Mouse (Mus musculus) kidney, postnatal 10 days (tissue): ENCODE results near the gene 4930455H04Rik.

Experiments
- DNase-seq: peaks from one replicate; pipeline ENCODE4 v3.0.0; 2021; ENCODE audit warnings: mixed read lengths

4930455H04Rik gene

DNA sequence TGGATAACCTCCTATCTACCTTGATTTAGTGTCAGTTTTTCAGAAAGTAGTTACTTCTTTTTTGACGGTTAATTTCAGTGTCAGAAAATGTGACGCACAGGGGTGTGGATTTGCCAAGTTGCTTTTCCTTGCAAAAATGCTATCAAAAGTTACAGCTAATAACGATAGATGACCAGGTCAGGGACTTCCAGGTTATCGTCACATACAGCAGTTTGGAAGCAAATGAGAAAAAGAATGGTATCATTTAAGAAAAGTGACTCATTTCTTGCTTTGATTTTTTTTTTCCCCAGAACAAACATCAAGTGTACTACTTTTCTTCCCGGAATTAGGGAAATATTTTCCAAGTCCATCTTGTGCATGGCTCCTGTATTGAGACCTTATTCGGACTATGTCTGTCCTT, 631 bp upstream of the 4930455H04Rik start:
- no peak for DNase-seq

DNA sequence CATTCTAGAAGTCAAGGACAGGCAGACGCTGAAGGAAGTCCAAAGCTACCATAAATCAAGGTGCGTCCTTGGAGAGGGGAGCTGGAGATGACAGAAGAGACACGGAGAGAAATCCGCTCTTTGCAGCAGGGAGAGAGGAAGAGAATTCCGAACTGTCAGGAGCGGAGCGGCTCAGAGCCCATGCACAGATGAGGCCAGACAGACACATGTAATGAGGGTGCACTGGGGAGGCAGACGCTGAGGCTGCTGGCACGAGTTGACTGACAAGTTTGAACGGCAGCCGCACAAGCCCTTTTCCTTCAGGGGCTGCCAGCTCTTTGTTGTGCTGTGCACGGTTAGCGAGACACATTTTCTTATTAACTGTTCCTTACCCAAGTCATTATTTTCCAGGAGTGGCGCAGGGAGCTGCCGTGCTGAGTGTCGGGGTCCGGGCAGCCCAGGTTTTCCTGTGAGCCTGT, 502 bp downstream of the 4930455H04Rik start, which contains the start of gene Palmd:
Gene Palmd, minus strand, starts transcription at position 448 of the 458 bp plus-strand sequence.
- peak; percentile 64 for DNase-seq

DNA sequence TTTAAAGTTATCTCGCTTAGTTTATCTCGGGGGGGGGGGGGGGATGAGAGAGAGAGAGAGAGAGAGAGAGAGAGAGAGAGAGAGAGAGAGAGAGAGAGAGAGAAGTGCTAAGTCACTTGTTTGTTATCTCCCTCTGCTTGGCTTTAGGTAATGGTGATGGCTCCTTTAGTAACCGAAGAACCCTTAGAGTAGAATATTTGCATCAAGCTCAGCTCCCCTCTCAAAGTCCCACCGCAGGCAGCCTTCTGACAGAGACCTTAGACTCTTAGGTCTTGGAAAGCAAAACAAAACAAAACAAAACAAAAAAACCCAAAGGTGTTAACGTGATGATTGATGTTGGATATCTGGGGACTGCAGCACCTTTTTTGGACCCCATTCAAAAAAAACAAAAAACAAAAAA, 936 bp downstream of the 4930455H04Rik start:
- DNase-seq = no peak

DNA sequence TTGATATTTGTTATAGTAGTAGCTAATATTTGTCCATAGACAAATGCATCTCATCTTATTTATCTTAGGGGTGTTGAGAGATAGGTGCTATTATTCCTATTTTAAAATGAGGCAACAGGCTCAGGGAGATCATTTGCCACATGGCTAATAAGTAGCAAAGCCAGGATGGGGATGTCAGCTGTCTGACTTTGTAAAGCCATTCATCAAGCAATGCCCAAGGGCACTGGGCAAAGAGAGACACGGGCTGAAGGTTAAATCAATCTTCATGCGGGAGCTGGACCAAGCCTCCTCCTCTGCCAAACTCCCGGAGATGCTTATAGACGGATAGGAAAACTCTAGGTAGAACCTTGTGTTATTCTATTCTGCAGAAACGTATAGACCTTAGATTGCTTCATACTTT, 1.7 kb downstream of the 4930455H04Rik start:
- no peak for DNase-seq

DNA sequence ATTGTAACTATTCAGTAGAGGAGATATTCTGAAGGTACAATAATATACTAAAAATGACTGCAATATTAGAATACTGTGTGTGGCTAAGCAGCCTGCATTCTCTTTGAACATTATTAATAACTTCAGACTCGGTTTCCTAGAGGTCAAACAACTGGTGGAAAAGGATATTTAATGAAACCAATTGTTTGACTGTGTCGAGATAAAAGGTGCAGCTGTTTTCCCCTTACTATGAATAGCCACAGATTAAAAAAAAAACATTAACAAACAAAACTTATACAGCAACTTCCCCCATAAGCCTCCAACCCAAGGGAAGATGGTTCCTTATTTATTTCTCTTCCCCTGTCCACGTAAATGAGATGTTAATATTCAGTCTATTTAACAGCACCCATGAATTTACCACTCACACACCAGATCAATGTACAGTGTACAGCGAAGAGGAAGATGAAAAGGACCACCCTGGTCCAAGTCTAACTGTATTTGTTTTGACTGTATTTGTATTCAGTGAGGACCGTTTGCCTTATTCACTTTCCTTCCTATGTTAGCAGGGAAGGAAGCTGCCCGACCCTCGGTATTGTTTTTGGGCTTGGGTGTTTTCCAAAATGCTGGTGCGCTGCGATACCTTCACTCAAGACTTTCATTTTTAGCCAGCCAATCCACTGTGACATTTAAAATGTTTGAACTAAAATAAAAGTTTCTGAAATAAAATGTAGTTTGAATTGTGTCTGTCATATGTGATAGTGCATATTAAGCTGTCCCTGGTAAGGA, 13.9 kb downstream of the 4930455H04Rik start:
- peak; percentile 15 for DNase-seq

DNA sequence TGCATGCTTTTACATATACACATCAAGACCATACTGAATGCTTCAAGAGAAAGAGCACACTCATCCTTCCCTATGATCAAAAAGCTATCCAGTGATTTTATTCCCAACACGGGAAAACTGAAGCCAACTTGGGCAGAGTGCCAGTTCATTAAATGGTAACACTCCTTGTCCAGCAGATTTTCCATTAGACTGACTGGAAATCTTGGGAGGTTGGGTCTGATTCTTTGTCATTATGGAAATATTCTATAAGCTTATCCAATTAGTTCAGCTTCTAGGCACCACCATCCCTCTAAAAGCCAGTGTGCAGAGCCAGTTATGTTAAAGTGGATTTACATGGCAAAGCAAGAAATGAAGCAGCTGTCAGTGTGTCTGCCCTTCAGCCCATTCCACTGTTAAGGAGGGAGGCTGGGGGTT, 17.0 kb downstream of the 4930455H04Rik start:
- no peak for DNase-seq

DNA sequence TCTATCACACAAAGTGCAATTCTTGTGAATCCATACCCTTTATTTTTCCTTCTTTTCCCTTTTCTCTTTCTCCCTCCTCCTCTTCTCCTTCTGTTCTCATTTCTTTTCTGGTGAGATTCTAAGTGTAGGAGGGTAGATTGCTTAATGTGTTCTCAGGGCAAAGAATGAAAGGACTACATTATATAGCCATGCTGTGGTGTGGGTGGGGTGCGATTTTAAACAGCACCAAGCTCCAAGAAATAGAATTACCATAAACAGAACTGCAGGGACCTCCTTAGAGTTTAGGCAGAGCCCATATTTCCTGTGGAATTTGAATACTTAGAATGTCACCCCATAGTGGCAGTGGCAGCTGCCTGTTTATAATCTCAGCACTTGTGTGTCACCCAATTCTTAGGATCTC, 17.7 kb downstream of the 4930455H04Rik start:
- DNase-seq = no peak

DNA sequence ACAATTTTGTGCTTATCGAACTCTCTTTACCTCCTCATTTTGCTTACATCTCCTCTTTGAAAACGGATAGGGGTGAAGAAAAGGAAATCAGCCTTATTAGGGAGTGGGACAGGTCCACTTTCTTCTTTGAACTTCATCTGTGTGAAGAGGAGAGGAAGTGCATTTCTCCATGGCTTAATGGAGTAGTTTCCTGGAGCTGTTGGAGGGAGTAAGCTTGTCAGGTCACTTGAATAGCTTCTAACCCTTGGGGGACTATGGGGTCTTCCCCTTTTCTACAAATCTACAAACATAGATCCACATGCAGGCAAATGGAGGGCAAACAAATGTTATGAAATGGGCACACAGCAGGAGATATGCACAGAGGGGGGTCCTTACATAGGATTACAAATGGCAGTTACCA, 18.4 kb downstream of the 4930455H04Rik start:
- no peak for DNase-seq

DNA sequence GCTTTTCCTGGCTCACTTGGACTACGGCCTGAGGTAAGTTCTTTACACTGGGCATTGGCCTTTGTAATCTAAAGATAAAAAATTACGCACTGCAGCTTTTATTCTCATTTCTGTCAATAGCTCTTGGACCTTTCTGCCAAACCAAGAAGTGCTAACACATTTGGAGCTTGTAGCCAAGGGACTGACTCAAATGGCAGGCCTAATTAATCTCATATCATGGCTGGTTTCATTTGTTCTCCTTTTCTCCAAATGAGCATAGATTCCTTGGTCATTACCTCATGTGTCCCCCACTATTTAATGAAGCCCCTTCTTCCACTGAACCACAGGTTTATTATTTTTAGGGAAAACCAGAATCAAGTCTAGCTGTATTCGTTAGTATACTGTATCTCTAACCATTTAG, 20.2 kb downstream of the 4930455H04Rik start:
- no peak for DNase-seq

DNA sequence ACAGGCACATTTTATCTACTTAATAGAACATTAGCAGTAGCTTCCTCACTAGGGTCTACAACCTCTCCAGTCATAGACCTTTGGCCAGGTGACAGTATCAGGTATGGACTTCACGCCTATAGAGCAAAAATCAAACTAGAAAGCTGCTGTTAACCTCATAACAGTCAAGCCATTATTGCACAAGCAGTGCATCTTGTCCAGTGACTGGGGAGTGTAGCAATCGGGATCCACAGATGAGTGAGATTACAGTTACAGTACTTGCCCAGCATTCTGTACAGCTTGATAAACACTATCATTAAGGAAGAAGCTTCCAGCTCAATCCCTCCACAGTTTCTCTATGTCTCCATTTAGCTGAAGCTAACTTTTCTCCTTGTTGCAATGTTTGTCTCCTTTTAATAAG, 23.1 kb downstream of the 4930455H04Rik start:
- DNase-seq = no peak

DNA sequence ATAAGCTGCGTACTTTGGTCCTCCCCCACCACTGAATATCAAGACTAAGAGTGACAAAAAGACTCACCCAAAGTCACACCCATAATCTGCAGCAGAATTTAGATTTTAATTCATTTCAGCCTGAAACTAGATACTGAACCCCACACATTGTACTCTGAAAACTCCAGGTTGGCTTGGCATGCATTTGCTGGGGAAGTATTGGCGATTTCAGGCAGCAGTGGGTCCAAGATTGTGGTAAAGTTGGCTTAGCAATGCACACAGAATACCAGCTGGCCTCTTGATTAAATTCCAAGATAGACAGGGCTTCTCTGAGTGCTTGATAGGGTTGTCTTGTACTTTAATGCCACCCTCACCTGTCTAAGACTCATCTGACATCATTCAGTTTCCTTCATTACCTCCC, 24.9 kb downstream of the 4930455H04Rik start:
- no peak for DNase-seq

DNA sequence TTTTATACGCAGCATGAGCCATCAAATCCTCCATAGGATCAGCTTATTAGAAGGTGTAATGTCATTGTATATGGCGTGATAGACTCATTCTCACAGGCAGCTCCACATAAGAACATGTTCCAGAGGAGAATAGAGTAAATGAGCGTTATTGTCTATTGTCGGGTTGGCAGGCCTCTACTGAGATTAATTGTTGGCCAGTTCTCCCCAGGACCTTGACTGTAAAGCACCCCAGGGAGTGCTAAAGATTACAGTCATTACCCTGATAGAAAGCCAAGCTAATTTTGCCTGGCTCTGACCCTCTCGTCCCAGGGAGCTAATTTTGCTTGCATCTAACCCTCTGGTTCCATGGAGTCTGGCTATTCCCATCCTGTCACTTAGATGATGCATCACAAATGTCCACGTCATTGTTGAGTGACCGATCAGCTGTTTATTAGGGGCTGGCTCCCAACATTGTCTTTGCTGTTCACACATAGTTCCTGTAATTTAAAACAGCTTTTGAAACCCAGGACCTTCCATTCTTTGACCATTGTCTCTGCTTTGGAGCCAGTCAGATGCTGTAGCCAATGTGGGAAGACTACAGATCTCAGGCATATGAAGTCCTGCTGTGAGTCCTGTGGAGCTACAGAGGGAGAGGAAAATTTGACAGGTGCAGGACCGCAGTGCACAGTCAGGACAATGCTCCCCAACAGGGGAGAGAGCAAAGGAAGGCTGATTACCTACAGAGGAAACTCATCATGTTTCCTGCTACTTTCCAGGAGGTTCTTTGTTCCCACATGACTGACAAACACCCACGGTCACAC, 33.8 kb downstream of the 4930455H04Rik start:
- DNase-seq = peak; percentile 12

DNA sequence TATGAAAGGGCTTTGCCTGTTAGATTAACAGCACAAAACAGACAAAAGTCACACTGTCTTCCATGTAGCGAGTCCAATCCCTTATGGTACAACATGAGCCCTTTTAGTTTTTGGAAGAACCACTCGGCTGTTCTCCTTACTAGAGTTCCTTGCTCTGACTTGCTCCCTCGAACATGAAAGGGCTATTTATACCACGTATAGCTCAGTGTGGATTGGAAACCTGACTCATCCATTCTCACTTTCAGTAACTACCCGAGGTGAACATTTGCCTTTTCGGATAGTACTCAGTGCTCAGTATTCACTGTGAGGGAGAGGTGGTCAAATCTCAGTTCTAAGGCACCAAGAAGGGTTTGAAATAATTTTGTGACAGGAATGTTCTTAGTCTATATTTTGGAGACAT, 35.3 kb downstream of the 4930455H04Rik start:
- no peak for DNase-seq

DNA sequence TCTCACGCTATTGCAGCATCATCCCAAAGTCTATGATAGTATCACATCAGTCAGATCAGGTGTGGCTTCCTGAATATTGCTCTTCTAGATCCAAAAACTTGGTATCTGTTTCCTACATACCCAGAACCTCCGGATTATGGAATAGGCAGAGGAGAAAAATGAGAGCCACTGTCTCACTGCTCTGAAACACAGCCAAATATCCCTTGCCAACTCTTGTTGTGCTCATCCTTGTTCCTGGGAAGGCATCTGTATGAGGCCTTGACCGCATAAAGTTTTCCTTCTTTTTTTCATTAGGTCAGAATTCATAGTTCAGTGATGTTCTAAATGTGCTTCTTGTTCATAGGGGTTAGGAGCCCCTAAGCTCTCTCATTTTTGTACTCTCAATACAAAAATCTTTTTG, 38.6 kb downstream of the 4930455H04Rik start:
- no peak for DNase-seq

DNA sequence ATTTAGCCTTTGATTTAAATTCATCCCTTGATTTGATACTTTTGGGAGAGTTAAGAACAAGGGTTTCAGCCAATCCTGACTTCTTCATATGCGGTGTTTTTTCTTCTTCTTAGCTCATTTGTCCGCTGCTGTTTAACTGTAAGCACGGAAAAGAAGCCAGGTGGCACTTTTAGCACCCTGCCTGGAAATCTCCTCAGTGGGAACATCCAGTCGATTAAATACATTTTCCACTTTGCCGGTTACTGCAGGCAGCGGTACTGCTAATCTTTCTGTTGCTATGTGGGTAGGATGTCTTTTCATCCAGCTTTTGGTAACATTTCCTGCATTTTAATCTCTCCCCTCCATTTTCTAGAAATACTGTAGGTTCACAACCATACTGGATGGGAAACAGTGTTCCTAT, 39.3 kb downstream of the 4930455H04Rik start:
- no peak for DNase-seq

DNA sequence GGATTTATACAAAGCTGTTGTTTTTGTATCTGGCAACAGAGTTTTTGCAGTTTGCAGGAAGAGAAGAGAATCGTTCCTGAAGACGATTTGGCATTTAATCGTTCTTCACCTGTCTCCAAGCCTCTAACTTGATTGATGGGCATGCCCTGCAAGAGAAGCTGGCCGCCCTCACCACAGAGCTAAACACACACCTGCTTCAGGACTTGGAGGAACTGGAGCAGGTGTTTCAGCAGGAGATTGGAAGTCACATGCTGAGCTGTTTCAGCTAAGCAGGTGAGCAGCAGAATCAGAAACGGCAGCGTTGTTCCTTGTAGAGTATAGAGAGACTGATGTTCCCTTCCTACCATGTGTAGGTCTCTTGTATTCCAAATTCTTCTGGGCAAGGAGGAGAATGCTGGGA, 42.1 kb downstream of the 4930455H04Rik start:
- no peak for DNase-seq

DNA sequence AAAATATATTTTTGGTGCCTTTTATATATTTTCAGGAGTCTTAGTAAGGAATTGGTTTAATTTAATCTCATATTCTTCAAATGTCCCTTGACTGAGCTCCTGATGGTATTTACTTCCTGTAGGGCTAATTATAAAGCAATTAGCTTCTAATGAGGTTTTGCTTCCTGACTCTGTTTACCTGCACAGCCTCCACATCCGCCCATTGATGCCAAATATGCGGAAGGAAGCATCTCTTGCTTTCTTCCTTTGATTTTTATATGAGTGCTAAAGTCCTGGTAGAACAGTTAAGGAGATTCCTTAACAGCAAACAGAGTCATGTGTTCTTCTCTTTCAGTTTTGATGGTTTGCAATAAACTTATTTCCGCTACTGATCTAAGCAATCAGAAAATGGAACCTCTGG, 52.3 kb downstream of the 4930455H04Rik start:
- no peak for DNase-seq

DNA sequence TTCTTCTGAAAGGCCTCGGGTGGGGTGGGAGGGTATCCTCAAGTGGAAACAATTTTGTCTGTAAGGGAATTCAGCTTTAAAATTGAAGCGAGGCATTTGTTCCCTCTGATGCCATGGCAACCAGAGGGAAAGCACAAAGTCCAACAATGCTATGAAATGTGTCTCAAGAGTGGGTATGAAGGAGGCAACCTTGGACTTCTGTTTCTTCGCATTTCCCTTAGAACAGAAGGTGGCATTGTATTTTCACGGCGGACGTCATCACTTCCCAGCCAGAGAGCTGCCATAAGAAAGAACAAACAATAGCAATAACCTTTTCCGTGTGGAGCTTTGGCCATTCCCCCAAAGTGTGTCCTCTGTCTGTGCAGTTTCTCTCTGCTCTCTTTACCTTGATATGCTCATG, 53.8 kb downstream of the 4930455H04Rik start:
- DNase-seq = no peak

DNA sequence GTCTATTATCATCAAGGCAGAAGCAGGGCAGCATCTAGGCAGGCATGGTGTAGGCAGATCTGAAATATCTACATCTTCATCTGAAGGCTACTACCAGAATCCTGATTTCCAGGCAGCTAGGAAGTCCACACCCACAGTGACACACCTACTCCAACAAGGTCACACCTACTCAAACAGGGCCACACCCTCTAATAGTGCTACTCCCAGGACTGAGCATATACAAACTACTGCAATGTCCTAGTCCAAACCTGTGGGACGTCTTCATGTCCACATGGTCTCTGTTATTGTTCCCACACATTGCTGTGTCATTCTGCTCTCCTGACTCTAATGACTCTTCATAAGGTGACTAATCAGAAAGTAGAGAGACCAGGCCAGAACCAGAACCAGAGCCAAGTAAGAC, 56.0 kb downstream of the 4930455H04Rik start:
- no peak for DNase-seq

DNA sequence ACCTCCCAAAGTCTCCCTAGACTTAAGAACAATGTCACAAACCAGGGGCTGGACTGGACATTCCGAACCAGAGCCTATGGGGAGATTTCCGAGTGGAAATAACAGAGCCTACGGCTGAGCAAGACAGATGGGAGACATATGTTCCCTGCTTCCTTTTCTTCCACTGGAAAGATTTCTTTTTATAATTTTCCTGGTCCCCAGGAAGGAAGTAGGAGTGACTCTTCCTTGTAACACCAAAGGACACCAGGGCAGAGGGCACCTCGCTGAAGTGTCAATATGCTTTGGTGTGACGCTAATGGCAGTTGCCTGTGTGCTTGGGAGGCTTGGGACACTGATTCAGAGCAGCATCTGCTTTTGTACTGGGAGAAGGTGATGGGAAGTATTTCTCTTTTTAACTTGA, 56.5 kb downstream of the 4930455H04Rik start:
- no peak for DNase-seq

DNA sequence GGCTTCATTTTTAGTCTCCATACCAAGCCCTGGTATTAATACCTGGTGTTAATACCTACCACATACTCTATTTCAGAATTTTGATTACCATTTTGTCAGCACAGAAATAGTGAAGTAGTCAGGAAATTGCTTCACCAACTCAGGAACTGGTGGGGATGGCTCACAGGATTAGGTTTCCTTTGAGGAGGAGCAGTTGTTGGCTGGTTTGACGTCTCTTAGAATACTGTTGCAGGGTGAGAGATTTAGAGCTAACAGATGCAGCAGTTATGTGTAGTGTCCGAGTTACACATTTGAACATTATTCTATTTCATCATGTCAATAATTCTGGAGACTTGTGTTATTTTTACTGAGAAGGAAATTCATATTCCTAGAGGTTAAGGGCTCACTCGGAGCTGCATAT, 57.4 kb downstream of the 4930455H04Rik start:
- DNase-seq = no peak
